Mouse (Mus musculus) kidney, postnatal 36 days (tissue): ENCODE measurements around the gene Gins2.

Source experiments
- DNase-seq, 2 experiments: peaks; one replicate each; pipeline ENCODE4 v3.0.0; 2021 to 2022; ENCODE audit warnings: mixed read lengths in 2 of 2

Gene Gins2

GRCm38 (mm10) chr8:120599504-120599903, 10.4 kb upstream of the Gins2 start:
- DNase-seq = peak; percentile 84 to 95

GRCm38 (mm10) chr8:120598579-120598978, 9.5 kb upstream of the Gins2 start:
- DNase-seq = no peak

GRCm38 (mm10) chr8:120595963-120596362, 6.9 kb upstream of the Gins2 start:
- DNase-seq = peak; percentile 49 to 83

DNA sequence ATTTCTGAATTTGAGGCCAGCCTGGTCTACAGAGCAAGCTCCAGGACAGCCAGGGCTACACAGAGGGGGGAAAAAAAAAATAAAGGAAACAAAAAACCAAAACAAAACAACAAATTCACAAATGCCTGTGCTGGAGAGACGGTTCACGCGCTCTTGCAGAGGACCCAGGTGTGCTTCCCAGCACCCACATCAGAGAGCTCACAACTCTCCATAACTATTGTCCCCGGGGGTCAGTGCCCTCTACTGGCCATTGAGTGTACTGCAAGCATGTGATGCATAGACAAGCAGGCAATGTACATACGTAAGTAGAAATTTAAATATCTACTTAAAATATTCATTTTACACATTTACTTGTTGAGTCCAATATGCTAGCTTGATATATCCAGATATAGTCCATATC, 5.5 kb upstream of the Gins2 start:
- peak in 1 of 2 experiments; percentile 27 for DNase-seq

- DNase-seq = no peak
These were observed 2.6 kb upstream of the Gins2 start for GRCm38 (mm10) chr8:120591587-120592292.

GRCm38 (mm10) chr8:120589921-120590320, 817 bp upstream of the Gins2 start:
- DNase-seq = peak in 1 of 2 experiments; percentile 55

- no peak for DNase-seq
These were observed 3.6 kb downstream of the Gins2 start for GRCm38 (mm10) chr8:120585521-120585920.

DNA sequence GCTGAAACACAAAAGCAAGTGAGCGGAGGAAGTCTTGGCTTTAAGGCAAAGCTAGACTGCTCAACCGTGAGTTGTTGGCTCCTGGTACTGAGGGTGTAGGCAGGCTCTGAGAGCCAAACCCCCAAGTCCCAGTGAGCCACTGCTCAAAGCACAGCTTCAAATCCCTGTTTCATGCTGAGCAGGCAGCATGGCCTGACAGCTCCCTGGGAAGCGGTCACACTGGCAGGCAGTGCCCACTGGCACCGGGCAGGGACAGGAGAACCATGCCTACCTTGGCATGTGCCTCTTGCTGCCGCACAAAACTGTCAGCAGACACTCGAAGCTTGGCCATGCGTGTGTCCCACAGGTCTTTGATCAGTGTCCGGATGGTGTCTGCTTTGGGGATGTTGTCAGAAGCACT, 7.3 kb downstream of the Gins2 start:
- peak; percentile 27 to 39 for DNase-seq

DNA sequence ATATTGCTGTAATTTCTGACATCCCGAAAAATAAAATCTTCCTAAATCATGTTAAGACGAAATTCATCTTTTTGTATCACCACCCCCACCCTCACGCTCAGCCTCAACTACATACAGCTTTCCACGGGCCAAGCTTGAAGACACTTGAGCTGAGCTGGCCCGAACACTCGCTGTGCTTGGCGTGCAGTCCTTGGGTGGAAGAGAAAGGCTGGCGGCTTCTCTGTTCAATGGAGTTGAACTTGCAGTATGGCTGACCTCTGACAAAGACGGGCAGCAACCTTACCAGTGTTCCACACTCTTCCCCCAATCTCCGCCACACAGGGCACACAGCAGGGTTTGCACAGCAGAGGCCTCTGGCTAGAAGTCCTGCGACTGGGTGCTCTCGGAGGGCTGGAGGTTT, 7.8 kb downstream of the Gins2 start:
- DNase-seq = no peak

- DNase-seq = no peak
These were observed 8.6 kb downstream of the Gins2 start for GRCm38 (mm10) chr8:120580336-120581000.

DNA sequence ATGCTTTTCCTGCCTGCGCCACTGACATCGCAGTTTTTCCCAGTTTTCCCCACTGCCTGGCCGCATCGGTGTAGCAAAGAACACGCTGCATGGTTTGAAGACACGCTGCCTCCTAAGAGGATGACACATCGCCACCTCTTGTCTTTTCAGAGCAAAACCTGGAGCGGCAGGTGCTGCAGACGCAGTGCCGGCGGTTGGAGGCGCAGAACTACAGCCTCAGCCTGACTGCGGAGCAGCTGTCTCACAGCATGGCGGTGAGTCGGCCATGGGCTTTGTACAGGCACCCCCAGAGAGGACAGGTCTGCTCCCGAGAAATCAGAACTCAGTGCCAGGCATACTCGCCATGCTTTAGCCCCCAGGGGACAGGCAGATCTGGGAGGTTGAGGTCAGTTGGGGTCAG, 11.3 kb downstream of the Gins2 start:
- DNase-seq = no peak

- DNase-seq = peak; percentile 86 to 88
These were observed 13.3 kb downstream of the Gins2 start for GRCm38 (mm10) chr8:120575801-120576200.

GRCm38 (mm10) chr8:120574941-120575340, 14.2 kb downstream of the Gins2 start:
- peak; percentile 39 to 61 for DNase-seq

- DNase-seq = no peak
These were observed 15.2 kb downstream of the Gins2 start for GRCm38 (mm10) chr8:120573866-120574265.

GRCm38 (mm10) chr8:120572534-120572933, 16.6 kb downstream of the Gins2 start:
- no peak for DNase-seq

- no peak for DNase-seq
These were observed 17.5 kb downstream of the Gins2 start for GRCm38 (mm10) chr8:120571561-120571960.

DNA sequence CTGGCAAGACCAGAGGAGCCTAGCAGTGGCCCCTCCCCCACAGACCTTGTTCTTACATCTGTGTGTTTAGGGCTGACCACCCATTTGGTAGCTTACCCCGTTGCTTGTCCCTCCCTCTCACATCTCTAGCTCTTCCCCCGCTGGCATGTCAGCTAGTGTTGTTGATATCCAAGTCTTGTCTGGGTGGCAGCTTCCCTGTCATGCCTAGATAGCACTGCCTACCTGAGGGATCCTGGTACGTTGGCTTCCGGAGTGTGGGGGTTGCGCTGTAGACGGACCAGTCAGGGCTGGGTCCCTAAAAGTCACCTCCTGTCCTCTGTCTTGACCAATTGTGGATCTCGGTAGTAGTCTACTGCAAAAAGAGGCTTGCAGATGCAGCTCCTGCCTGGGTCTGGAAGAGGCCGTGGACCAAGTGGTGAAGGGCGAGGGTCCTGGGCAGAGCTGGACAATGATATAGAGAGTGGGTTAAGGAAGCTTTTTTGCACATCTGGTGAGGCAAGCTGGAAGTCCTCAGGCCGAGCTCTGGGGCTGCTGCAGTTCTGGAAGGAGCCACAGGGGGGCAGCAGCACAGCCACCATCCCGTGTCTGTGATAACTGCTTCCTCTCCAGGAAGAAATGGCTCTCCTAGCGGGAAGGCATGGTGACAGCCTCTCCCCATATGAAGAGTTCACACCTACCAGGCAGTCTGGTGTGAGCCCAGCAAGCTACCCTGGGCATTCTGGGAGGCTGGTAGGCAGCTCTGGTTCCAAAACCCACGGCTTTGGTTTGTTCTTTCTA, 19.0 kb downstream of the Gins2 start:
- DNase-seq = peak; percentile 62 to 88

- DNase-seq = no peak
These were observed 20.0 kb downstream of the Gins2 start for GRCm38 (mm10) chr8:120569123-120569522.

GRCm38 (mm10) chr8:120568164-120568798, 20.8 kb downstream of the Gins2 start:
- no peak for DNase-seq

DNA sequence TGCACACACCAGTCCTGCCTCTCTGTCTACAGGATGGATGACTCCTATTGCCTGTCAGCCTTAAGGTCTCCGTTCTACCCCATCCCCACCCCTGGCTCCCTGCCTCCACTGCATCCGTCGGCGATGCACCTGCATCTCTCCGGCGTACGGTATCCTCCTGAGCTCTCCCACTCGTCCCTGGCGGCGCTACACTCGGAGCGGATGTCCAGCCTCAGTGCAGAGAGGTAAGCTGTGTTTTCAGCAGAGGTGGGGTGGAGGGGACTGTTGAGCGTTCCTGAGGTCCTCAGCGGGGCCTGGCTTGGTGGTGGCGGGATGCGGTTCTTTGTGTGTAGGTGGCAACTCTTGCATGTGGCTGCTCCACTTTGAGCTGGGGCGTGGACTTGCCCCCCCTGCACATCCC, 21.4 kb downstream of the Gins2 start:
- DNase-seq = no peak

DNA sequence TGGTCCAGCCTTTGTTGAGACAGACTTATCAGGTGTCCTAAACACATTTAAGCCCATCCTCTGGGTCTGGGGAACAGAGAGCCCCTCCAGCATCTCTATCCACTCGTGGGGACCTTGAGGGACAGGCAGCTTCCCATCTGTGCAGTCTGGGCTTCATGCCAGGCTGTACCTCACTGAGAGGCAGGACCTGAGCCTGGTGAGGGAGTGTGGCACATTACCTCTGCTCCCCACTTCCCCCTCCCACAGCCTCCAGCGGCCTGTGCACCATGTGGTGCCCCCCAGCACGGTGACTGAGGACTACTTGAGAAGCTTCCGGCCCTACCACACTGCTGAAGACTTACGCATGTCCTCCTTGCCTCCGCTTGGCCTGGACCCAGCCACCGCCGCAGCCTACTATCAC, 22.4 kb downstream of the Gins2 start:
- no peak for DNase-seq

DNA sequence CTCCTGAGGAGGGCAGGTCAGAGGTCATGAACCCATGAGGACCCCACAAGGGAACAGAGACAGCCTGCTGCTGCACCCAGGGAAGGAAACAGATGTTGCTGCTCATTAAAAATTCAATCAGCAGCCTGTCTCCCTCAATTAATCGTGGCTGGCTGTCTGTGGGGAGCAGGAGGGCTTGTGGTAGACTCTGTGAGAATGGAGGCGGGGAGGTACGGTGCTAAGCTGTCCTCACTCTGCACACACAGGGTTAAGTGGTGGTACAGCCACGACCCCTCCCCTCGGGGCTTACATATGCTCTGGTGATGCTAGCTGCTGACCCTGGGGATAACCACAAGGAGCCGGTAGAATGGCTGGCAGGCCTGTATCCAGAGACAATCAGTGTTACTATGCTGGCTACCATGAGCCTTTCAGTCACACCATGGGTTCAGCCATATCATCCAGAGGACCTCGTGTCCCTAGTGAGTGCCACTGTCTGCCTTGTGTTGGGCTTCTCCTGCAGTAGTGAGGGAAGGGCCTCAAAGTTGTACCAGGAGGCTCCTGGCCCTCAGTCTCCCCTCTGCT, 23.9 kb downstream of the Gins2 start:
- DNase-seq = no peak
